Comparison of ENCODE assay signal across 8 mouse cellular contexts in the genomic region with DNA sequence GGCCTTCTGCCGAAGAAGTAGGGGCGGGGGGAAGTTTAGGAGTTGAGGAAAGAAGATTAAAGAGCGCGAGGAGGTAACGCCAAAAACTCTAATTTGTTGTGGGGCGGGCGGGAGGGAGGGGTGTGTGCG. TPM values are rescaled to one million over a fixed set of nuclear protein-coding genes. Genes with fewer than 3 reads are reported as not detected.
DNase-seq lines count a peak whose midpoint lies in the region; ATAC-seq lines count a peak whose summit lies in the region.

Gene Zbtb20 (plus strand): TSS at position 30 of the 129 bp plus-strand sequence.

- ATAC-seq in kidney, embryonic 14.5 days (ENCODE audit: low FRiP score, low TSS enrichment) = no peak
- no peak for ATAC-seq in intestine, embryonic 15.5 days
- ATAC-seq in midbrain, embryonic 14.5 days (ENCODE audit: low FRiP score, low TSS enrichment) = no peak

- DNase-seq in kidney, adult 11 months = no peak
- DNase-seq in adrenal gland, adult 8-10 months = no peak
- no peak for DNase-seq in gastrocnemius, postnatal 10 days
- DNase-seq in midbrain, embryonic 14.5 days = no peak
- no peak for DNase-seq in B cell, adult 2 months
- no peak for DNase-seq in ovary, postnatal 36 days (ENCODE audit: low spot score)

- WGBS in kidney, embryonic 14.5 days = 0% methylated on average over 3 of the region's 8 CpGs
- WGBS in intestine, embryonic 15.5 days = 0% methylated on average over 8 of the region's 8 CpGs
- 0% methylated on average over 6 of the region's 8 CpGs for WGBS in midbrain, embryonic 14.5 days

- H3K9ac ChIP-seq in kidney, embryonic 14.5 days (ENCODE audit: low read depth, low read length) = peak within 1 kb of the TSS; percentile 68
- H3K9ac ChIP-seq in intestine, embryonic 15.5 days = peak within 1 kb of the TSS; percentile 70
- peak within 1 kb of the TSS; percentile 66 for H3K9ac ChIP-seq in midbrain, embryonic 14.5 days (replicated peaks; ENCODE audit: low read length)

- peak within 1 kb of the TSS; percentile 54 for H3K4me3 ChIP-seq in kidney, embryonic 14.5 days (ENCODE audit: low read length)
- H3K4me3 ChIP-seq in intestine, embryonic 15.5 days (replicated peaks) = peak within 1 kb of the TSS; percentile 68
- H3K4me3 ChIP-seq in midbrain, embryonic 14.5 days (replicated peaks; ENCODE audit: low read depth, low read length) = peak within 1 kb of the TSS; percentile 71

- no peaks in the 10 kb centered on the region for H3K27me3 ChIP-seq in kidney, embryonic 14.5 days (ENCODE audit: control insufficient read depth, insufficient read depth, low read length)
- H3K27me3 ChIP-seq in intestine, embryonic 15.5 days (replicated peaks) = no peaks in the 10 kb centered on the region
- H3K27me3 ChIP-seq in midbrain, embryonic 14.5 days (ENCODE audit: control insufficient read depth, insufficient read depth, low read length) = no peaks in the 10 kb centered on the region

- H3K27ac ChIP-seq in kidney, embryonic 14.5 days (ENCODE audit: low read depth, low read length) = peak within 1 kb of the TSS; percentile 99
- peak within 1 kb of the TSS; percentile 99 for H3K27ac ChIP-seq in intestine, embryonic 15.5 days
- peak within 1 kb of the TSS; percentile 98 for H3K27ac ChIP-seq in midbrain, embryonic 14.5 days (replicated peaks; ENCODE audit: low read depth, low read length)

- H3K9me3 ChIP-seq in kidney, embryonic 14.5 days (ENCODE audit: control insufficient read depth, low read length) = no peaks in the 10 kb centered on the region
- no peaks in the 10 kb centered on the region for H3K9me3 ChIP-seq in intestine, embryonic 15.5 days
- no peaks in the 10 kb centered on the region for H3K9me3 ChIP-seq in midbrain, embryonic 14.5 days (ENCODE audit: control insufficient read depth, low read length)

- H3K36me3 ChIP-seq in kidney, embryonic 14.5 days (ENCODE audit: control insufficient read depth, insufficient read depth, low read length) = no peaks in the 10 kb centered on the region
- no peaks in the 10 kb centered on the region for H3K36me3 ChIP-seq in intestine, embryonic 15.5 days
- no peaks in the 10 kb centered on the region for H3K36me3 ChIP-seq in midbrain, embryonic 14.5 days (ENCODE audit: control insufficient read depth, insufficient read depth, low read length)

- H3K4me2 ChIP-seq in kidney, embryonic 14.5 days (replicated peaks; ENCODE audit: low read depth, low read length) = peak within 1 kb of the TSS; percentile 50
- peak within 1 kb of the TSS; percentile 67 for H3K4me2 ChIP-seq in intestine, embryonic 15.5 days (replicated peaks)
- H3K4me2 ChIP-seq in midbrain, embryonic 14.5 days (ENCODE audit: low read length) = peak within 1 kb of the TSS; percentile 61

- peaks cover 8% of the 10 kb centered on the region; the same call in 1 of the 2 replicates for H3K4me1 ChIP-seq in kidney, embryonic 14.5 days (ENCODE audit: control insufficient read depth, insufficient read depth, low read length)
- no peaks in the 10 kb centered on the region for H3K4me1 ChIP-seq in intestine, embryonic 15.5 days (replicated peaks)
- no peaks in the 10 kb centered on the region for H3K4me1 ChIP-seq in midbrain, embryonic 14.5 days (ENCODE audit: control insufficient read depth, insufficient read depth, low read length)

RNA-seq across cellular contexts. Expression of gene Zbtb20, which starts in this region (rescaled TPM):
- 43.3 and 44.5 TPM in 2 replicates for polyA plus RNA-seq in kidney, embryonic 14.5 days (2014; fragmentation: Nextera tagmentation; extraction: Ambion mirVana)
- 100 to 1,000 TPM; 154 to 246 (median 184) TPM for total RNA-seq in adrenal gland, adult 8-10 months (2022)
- 100 to 1,000 TPM; 108 to 119 TPM for total RNA-seq in gastrocnemius, postnatal 10 days (2021)
- polyA plus RNA-seq in intestine, embryonic 15.5 days (2015; fragmentation: Nextera tagmentation; extraction: Ambion mirVana) = 18.8 and 21.1 TPM in 2 replicates
- 63.2 and 80.6 TPM in 2 replicates for polyA plus RNA-seq in midbrain, embryonic 14.5 days (2014; fragmentation: Nextera tagmentation; extraction: Ambion mirVana)
